Mouse (Mus musculus): ENCODE measurements at regions not wholly inside any gene's neighbourhood (a gene's known extent, or its start where the extent isn't known, plus 50 kb on each side); places are given as distances from the start of the nearest gene placed in this dataset.
A peak's percentile ranks its signal among the peaks of the same experiment; 100 is the strongest.

- no peak for DNase-seq (ENCODE audit: extremely low spot score in 1 of 2, low spot score in 1 of 2)
Observed at GRCm38 (mm10) chr16:76232680-76233079, 140.9 kb downstream of the Nrip1 start.

DNA sequence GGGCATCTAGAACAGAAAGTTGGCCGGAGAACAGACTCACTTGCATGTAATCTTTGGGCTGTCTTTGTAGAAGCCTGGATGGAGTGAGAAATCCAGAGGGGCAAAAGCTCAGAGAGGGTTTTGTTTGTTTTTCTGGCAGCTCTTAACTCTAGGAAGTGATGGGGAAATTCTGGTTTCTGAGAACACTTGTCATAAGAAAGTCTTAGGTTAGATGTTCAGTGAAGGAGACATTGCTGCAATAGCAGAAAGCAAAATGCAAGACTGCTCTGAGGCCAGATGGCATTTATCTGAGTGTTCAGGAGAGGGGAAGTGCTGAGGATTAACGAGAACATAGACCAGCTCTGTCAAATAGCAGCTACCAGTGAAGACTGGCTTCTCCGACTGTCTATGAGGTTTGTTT is 141.5 kb downstream of the Nrip1 start:
- DNase-seq (ENCODE audit: extremely low spot score in 1 of 2, low spot score in 1 of 2), result no peak

DNA sequence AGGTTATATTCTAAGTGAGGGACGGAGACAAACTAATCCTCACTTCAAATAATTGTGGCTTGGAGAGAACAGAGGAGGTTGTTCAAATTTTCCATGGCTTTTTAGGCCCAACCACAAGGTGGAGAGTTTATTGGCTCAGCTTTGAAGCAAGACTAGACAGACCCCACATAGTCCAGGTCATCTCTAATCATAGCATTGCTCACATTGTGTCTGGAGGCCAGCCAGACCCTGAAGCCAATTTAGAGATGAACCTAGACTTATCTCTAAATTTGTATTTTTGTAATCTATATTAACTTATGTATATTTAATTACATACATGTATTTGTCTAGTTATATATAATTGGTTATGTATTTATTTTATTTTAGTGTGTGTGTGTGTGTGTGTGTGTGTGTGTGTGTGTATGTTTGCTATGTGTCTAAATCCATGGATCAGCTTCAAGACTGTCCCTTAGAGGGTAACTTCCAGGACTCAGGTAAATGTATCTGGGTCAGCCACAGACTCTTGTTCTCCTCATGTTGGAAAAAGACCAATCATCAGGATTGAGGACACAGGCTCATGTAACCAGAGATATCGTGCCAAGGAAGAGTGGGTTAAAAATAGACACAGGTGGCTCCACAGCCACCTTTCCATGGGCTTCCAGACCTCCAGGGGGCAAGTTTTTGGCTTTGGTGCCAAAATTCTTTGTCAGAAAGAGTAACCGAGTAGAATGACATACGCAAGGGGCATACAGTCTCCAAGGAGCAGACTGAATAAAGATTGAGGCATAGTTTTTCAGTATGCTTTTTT is 142.9 kb downstream of the Nrip1 start:
- no peak for DNase-seq (ENCODE audit: extremely low spot score in 1 of 2, low spot score in 1 of 2)

DNA sequence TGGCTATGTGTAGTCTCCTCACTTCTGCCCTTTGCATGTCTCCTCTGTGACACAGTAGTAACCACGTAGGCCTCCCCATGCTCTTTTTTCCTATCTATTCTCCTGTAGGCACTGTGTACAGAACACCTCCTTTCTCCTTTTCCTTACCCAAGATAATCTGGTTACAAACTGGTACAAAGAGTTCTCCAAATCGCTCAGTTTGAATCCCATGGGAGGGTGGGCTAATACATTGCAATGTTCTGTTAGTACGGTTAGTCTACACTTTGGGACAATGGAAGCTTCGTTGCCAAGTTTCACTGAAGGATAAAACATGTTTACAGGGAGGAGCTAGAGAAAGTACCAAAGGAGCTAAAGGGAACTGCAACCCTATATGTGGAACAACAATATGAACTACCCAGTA is 145.2 kb downstream of the Nrip1 start:
- no peak for DNase-seq (ENCODE audit: extremely low spot score in 1 of 2, low spot score in 1 of 2)

GRCm38 (mm10) chr16:76226446-76226845 is 147.2 kb downstream of the Nrip1 start:
- no peak for DNase-seq (ENCODE audit: extremely low spot score in 1 of 2, low spot score in 1 of 2)

DNA sequence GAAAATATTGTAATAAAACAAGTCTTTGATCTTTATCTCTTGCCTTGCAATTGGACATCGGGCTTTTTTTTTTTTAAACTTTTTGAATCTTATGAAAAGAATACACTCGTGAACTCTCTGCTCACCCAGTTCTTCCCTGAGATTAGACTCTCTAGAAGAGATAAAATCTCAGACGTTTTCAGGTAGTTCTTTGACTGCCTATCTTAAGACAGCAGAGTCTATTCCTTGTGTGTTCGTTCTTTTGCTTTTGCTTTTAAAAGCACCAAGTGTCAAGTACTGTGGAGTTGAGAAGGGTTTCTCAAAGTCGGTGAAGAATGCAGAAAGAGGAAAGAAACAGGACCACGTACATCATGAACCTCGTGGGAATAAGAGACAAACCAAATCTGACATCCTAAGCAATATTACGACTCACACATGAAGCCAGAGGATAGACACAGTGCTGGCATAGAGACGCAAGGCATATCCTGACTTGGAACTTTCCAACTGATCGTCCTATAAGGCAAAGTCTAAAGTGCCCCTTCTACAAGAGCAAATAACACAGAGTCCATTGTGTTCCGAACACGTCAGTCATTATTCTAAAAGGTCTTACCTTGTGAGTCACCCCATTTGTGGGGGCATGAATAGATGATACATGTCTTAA is 147.9 kb downstream of the Nrip1 start:
- no peak for DNase-seq (ENCODE audit: extremely low spot score in 1 of 2, low spot score in 1 of 2)

DNA sequence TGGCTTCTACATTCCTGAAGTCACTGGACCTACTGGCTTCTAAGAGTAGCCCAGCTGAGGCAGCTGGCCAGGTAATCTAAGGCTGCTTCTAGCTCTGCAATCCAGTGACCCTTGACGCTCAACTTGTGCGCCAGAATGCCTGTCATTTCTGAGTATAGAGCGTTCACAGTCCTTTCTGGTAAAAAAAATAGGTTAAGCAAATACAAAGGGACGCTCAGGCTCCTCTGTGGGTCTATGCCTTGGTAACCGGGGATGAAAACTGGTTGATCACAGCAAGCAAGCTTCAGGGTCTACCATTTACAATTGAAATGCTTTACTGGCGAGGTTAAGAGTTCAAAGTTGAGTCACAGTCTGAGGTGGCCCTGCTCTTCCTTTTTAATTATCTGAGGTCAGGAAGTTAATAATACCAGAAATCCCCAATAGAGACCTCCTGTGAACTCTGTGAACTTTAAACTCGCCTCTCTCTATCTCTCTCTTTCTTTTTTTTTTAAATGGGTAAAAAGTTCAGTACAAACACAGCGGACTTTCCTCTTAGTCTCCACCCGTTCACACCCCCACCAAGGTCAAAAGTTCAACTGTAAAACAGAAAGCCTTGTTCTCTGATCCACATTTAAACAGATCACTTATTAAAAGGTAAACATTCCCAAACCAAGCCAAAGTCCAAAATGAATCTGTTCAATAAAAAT is 148.6 kb downstream of the Nrip1 start:
- DNase-seq (ENCODE audit: extremely low spot score in 1 of 2, low spot score in 1 of 2), result no peak

DNA sequence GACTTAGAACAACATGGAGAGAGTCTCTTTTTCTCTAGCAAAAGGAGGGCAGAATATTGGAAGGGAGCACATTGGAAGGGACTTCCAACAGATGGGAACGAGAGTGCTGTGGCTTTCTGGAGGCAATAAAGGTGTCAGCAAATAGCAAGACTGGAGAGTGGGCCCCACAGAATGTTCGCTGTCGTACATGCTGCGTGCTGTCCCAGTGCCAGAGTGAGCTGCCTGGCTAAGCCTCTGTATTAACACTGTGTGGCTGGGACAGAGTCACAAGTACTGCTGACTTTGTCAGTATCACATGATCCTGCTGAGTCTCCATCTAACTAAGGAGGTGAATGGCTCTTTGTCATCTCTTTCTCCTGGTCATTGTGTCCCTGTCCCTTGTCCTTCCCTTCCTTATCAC is 149.9 kb downstream of the Nrip1 start:
- no peak for DNase-seq (ENCODE audit: extremely low spot score in 1 of 2, low spot score in 1 of 2)

DNA sequence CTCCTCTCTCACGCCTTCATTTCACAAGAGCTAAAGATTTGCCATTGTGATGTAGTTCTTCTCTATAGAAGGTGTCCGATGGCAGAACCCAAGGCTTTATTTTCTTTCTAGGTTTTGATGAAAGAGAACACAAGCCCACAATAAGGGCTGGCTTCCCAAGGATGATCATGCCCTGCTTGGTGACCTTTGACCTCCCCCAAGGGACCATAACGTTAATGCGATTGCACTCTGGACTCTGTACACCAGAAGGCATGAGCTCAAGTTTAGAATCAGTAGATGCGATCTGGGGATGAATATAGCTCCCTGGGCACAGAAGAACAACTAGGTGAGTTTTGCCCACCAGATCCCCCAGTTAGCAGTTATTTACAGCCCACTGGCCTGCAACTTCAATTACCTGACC is 150.7 kb downstream of the Nrip1 start:
- no peak for DNase-seq (ENCODE audit: extremely low spot score in 1 of 2, low spot score in 1 of 2)

GRCm38 (mm10) chr16:76220466-76220865 is 153.2 kb downstream of the Nrip1 start:
- no peak for DNase-seq (ENCODE audit: extremely low spot score in 1 of 2, low spot score in 1 of 2)

- DNase-seq (ENCODE audit: extremely low spot score in 1 of 2, low spot score in 1 of 2), result no peak
Observed at GRCm38 (mm10) chr16:76219233-76219632, 154.4 kb downstream of the Nrip1 start.

DNA sequence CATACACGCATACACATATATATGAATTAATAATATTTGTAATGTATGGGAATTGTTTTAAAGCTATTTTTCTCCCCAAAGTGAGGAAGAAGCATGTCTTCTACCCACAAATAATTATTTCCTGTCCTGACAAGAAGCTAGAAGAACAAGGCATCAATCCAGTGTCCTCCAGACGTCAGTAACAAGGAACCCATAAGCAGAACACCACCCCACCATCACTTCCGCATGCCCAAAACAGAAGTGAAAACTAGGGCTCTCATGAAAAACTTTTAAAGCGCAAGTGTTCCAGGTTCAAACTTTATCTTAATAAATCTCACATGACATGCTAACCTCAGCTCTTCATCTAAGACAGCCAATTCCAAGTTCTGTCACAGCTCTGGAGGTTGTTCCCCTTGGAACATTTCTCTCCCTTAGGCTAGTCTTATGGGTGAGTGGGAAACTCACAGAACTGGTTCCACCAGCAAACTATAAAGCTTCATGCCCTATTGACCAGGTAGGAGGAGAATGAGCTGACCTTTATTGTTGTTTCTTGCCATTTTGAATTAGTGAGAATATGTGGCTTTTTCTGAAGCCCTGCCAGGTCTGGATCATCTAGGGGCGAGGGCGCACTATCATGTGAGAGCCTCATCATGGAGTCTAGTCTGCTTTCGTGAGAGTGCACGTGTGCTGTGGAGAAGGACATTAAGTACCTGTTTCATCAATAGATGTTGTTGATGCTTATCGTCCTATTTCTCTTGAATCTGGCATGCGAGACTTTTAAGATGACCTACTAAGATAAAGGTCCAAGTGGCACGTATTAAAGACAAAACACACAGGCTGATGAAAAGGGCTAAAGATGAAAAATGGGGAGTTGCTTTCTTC is 155.1 kb downstream of the Nrip1 start:
- DNase-seq (ENCODE audit: extremely low spot score in 1 of 2, low spot score in 1 of 2), result no peak

GRCm38 (mm10) chr16:76216184-76216583 is 157.4 kb downstream of the Nrip1 start:
- no peak for DNase-seq (ENCODE audit: extremely low spot score in 1 of 2, low spot score in 1 of 2)

DNA sequence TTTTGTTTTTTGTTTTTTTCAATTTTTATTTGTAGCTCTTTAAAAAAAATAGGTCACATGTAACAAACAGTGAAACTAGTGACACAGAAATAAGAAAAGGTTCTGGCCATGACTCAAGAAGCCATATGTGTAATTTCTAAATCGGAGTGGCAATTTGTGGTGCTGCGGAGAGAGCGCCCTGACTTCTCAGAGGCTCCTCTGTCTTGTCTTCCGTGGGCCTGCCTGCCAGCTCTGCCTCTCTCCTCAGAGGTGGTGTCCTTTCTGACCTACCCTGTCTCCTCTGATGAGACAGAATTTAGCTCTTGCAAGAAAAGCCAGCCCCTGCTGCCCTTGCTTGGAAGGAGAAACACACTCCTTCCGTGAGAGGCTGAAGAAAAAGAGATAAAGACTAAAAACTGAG is 158.1 kb downstream of the Nrip1 start:
- no peak for DNase-seq (ENCODE audit: extremely low spot score in 1 of 2, low spot score in 1 of 2)

GRCm38 (mm10) chr16:76201773-76202571 is 171.7 kb downstream of the Nrip1 start:
- DNase-seq (ENCODE audit: extremely low spot score in 1 of 2, low spot score in 1 of 2), result peak in 1 of 2 experiments; percentile 18

- no peak for DNase-seq (ENCODE audit: extremely low spot score in 1 of 2, low spot score in 1 of 2)
Observed at GRCm38 (mm10) chr16:76200801-76201728, 172.6 kb downstream of the Nrip1 start.

DNA sequence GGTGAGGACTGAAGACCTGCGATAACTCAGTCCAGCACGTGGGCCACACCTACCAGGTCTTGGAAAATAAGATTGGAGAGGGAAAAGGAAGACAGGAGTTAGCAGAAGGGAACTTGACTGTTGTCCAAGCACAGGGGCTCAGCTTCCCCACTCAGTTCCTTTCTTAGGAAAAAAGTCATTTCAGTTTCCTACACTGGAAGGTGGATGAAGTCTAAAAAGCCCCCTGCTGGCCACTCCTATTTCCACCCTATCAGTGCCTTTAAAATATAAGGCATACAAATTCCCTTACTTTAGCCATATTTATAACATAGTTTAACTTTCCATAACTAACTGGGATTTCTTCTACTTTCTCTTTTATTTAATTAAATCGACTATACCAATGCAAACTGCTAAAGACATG is 173.4 kb downstream of the Nrip1 start:
- DNase-seq (ENCODE audit: extremely low spot score in 1 of 2, low spot score in 1 of 2), result peak in 1 of 2 experiments; percentile 47

DNA sequence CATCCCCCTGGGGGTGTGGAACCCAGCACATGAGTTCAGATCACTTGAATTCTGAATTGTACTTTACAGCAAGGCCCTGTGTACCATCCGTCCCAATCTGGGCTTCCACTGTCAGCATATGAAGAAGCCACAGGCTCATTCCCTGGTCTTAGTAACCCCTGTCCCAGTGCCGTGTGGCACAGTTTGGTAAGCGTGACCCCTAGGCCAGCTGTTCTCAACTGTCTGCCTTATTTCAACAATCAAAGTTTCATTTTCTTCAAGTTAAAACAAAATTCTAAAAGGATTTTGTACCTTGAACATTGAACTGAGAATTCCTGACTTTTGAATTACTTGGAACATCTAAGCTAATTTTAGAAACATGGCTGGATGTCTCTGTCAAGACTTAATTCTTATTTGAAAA is 174.6 kb downstream of the Nrip1 start:
- no peak for DNase-seq (ENCODE audit: extremely low spot score in 1 of 2, low spot score in 1 of 2)

GRCm38 (mm10) chr16:76194291-76194690 is 172.2 kb upstream of the Samsn1 start:
- DNase-seq (ENCODE audit: extremely low spot score in 1 of 2, low spot score in 1 of 2), result no peak

All from layer of hippocampus, postnatal 25 days (tissue).